Mouse (Mus musculus) liver, postnatal 0 days (tissue): ENCODE results near the gene 4921517D22Rik.

Source experiments
- CTCF ChIP-seq: sonication (generic); IDR thresholded peaks from 2 replicates; pipeline ENCODE4 v1.5.1; 2016; ENCODE audit warnings: antibody characterized with exemption, low read depth
- EP300 ChIP-seq: IDR thresholded peaks from 2 replicates; pipeline ENCODE4 v1.6.1; 2016; ENCODE audit warnings: antibody characterized with exemption, low read depth, mild to moderate bottlenecking

DNA sequence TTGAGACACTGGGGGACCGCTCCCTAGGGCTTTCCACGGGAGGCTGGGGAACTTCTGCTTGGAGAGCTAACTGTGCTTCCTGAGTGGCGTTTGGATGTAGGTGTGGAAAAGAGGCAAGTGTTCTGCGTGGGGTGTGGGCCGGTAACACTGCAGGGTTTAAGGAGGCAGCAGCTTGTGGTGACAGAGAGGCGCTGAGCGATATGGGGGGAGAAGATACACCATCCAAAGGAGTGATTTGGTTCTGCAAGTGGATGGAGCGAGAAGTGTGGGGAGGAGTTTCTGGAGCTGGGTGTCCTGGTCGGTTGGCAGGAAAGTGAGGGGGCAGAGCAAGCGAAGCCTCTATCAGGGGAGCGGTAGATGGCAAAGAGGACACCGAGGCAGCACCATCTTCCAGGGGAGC is 9.6 kb upstream of the 4921517D22Rik start:
- TF ChIP-seq CTCF (no peak), EP300 (no peak)
